Mouse (Mus musculus) forebrain, embryonic 12.5 days (tissue): Measurements from ENCODE around the gene Olfr10. TPM values are rescaled to one million over a fixed set of nuclear protein-coding genes. Genes with fewer than 3 reads are reported as not detected.

ENCODE experiments used
- ATAC-seq: fragments of 200-750 bp; cut with Nextera tagmentation; 2 replicates; pipeline ENCODE4 v1.8.0; 2017; ENCODE audit warnings: moderate TSS enrichment; ENCODE audit not compliant: low FRiP score
- H3K27ac ChIP-seq: fragments of 300-500 bp; sonication (generic); 2 replicates; pipeline ENCODE4 v1.5.1; 2016; ENCODE audit warnings: mild to moderate bottlenecking
- H3K27me3 ChIP-seq: fragments of 300-500 bp; sonication (generic); 2 replicates; pipeline ENCODE4 v1.6.1; 2016; ENCODE audit warnings: mild to moderate bottlenecking
- H3K36me3 ChIP-seq: fragments of 300-500 bp; sonication (generic); replicated peaks from 2 replicates; pipeline ENCODE4 v1.6.1; 2016; ENCODE audit warnings: mild to moderate bottlenecking
- H3K4me1 ChIP-seq: fragments of 300-500 bp; sonication (generic); 2 replicates; pipeline ENCODE4 v1.6.1; 2016
- H3K4me2 ChIP-seq: fragments of 300-500 bp; sonication (generic); 2 replicates; pipeline ENCODE4 v1.6.1; 2016; ENCODE audit warnings: mild to moderate bottlenecking, moderate library complexity
- H3K4me3 ChIP-seq: fragments of 300-500 bp; sonication (generic); replicated peaks from 2 replicates; pipeline ENCODE4 v1.5.1; 2016; ENCODE audit warnings: mild to moderate bottlenecking
- H3K9ac ChIP-seq: fragments of 300-500 bp; sonication (generic); 2 replicates; pipeline ENCODE4 v1.6.1; 2016; ENCODE audit warnings: mild to moderate bottlenecking
- H3K9me3 ChIP-seq: fragments of 300-500 bp; sonication (generic); 2 replicates; pipeline ENCODE4 v1.6.1; 2016
- WGBS: fragments of 180-500 bp; shearing (Covaris S2); methylation state at CpG from one replicate; pipeline ENCODE4 v1.1.7; 2016; 5-methylcytosine and 5-hydroxymethylcytosine counted together
- polyA plus RNA-seq: library from polyadenylated mRNA; unstranded; fragments of >200 nt; fragmentation: Nextera tagmentation; extraction: Ambion mirVana; gene quantifications from 2 replicates; pipeline ENCODE4 v1.2.1, GENCODE M21; 2016

The Olfr10 gene
- polyA plus RNA-seq, 1 experiment from 2014 or later = not detected

GRCm38 (mm10) chr11:49337150-49337832, 32.8 kb downstream of the Olfr10 start:
- Histone ChIP-seq H3K4me1 (no peaks in the 10 kb centered on the region), H3K9ac (no peak overlapping the region), H3K4me2 (no peak overlapping the region), H3K27ac (no peak overlapping the region), H3K27me3 (no peaks in the 10 kb centered on the region), H3K36me3 (no peaks in the 10 kb centered on the region), H3K4me3 (no peak overlapping the region), H3K9me3 (no peaks in the 10 kb centered on the region)
- 73% methylated on average over 4 of the region's 4 CpGs for WGBS
- no peak for ATAC-seq

Other genes with a start within 250 kb of the Olfr10 start
- gene Tgtp2, start 240.5 kb upstream of the Olfr10 start, polyA plus RNA-seq = not detected in 2 replicates
- gene Ifi47, start 228.2 kb upstream of the Olfr10 start, polyA plus RNA-seq = 0.18 and 0.50 TPM in 2 replicates
- gene Olfr1396, start 189.9 kb upstream of the Olfr10 start, polyA plus RNA-seq = not detected in 2 replicates
- gene Olfr1395, start 162.5 kb upstream of the Olfr10 start, polyA plus RNA-seq = not detected in 2 replicates
- not detected in 2 replicates for gene Olfr1394, start 150.4 kb upstream of the Olfr10 start, polyA plus RNA-seq
- gene Btnl9, start 117.6 kb upstream of the Olfr10 start, polyA plus RNA-seq = 0.17 TPM in 1 of 2 replicates, not detected in the other
- 60.5 and 63.3 TPM in 2 replicates for gene Zfp62, start 101.4 kb upstream of the Olfr10 start, polyA plus RNA-seq
- 31.4 and 35.5 TPM in 2 replicates for gene Mgat1, start 60.5 kb upstream of the Olfr10 start, polyA plus RNA-seq
- 0.06 and 0.18 TPM in 2 replicates for gene Olfr1393, start 26.4 kb upstream of the Olfr10 start, polyA plus RNA-seq
- gene Olfr1392, start 19.5 kb upstream of the Olfr10 start, polyA plus RNA-seq = not detected in 2 replicates
- gene Olfr1391, start 18.0 kb downstream of the Olfr10 start, polyA plus RNA-seq = not detected in 2 replicates
- gene Olfr1390, start 30.4 kb downstream of the Olfr10 start, polyA plus RNA-seq = not detected in 2 replicates
- not detected in 2 replicates for gene Olfr1389, start 118.3 kb downstream of the Olfr10 start, polyA plus RNA-seq
- gene Olfr1388, start 131.9 kb downstream of the Olfr10 start, polyA plus RNA-seq = 0.10 and 0.13 TPM in 2 replicates
- gene Olfr1387, start 150.6 kb downstream of the Olfr10 start, polyA plus RNA-seq = not detected in 2 replicates
- not detected in 2 replicates for gene Olfr1386, start 160.3 kb downstream of the Olfr10 start, polyA plus RNA-seq
- gene Olfr1385, start 184.3 kb downstream of the Olfr10 start, polyA plus RNA-seq = not detected in 2 replicates
- not detected in 2 replicates for gene Olfr1384, start 202.0 kb downstream of the Olfr10 start, polyA plus RNA-seq
- gene Olfr1383, start 214.9 kb downstream of the Olfr10 start, polyA plus RNA-seq = not detected in 2 replicates
- not detected in 2 replicates for gene Olfr1382, start 223.5 kb downstream of the Olfr10 start, polyA plus RNA-seq
- gene Olfr1381, start 238.7 kb downstream of the Olfr10 start, polyA plus RNA-seq = not detected in 2 replicates